Mouse (Mus musculus): ENCODE results near the gene Nox4. TPM values are rescaled to one million over a fixed set of nuclear protein-coding genes. Genes with fewer than 3 reads are reported as not detected.

Nox4 gene
- 1 to 10 TPM; 1.6 to 1.8 TPM for total RNA-seq (2021)

GRCm38 (mm10) chr7:87245856-87246579 is at the start of gene Nox4:
Gene Nox4, plus strand, starts transcription at chr7:87246096.
- DNase-seq, result no peak
- intact Hi-C loops (cut with DNase I), result no loop called here

GRCm38 (mm10) chr7:87204751-87205150 is 41.1 kb upstream of the Nox4 start:
- DNase-seq, result no peak
- intact Hi-C loops (cut with DNase I), result no loop called here

GRCm38 (mm10) chr7:87221712-87222111 is 24.2 kb upstream of the Nox4 start:
- DNase-seq, result no peak
- intact Hi-C loops (cut with DNase I), result no loop called here

- DNase-seq, result no peak
- intact Hi-C loops (cut with DNase I), result no loop called here
These were observed 23.1 kb upstream of the Nox4 start for GRCm38 (mm10) chr7:87222751-87223150.

- intact Hi-C loops (cut with DNase I), result no loop called here
- DNase-seq, result no peak
These were observed 20.3 kb upstream of the Nox4 start for GRCm38 (mm10) chr7:87225617-87226016.

- intact Hi-C loops (cut with DNase I), result no loop called here
These were observed 18.6 kb upstream of the Nox4 start for GRCm38 (mm10) chr7:87227051-87227948.

GRCm38 (mm10) chr7:87229502-87229901 is 16.4 kb upstream of the Nox4 start:
- intact Hi-C loops (cut with DNase I), result no loop called here
- DNase-seq, result no peak

More at GRCm38 (mm10) chr7:87227051-87227948, 18.6 kb upstream of the Nox4 start:
- DNase-seq, result no peak

GRCm38 (mm10) chr7:87241139-87241538 is 4.8 kb upstream of the Nox4 start:
- intact Hi-C loops (cut with DNase I), result no loop called here

GRCm38 (mm10) chr7:87246580-87246934 is 661 bp downstream of the Nox4 start:
- intact Hi-C loops (cut with DNase I), result no loop called here

More at GRCm38 (mm10) chr7:87241139-87241538, 4.8 kb upstream of the Nox4 start:
- DNase-seq, result no peak

GRCm38 (mm10) chr7:87246940-87247339 is 1.0 kb downstream of the Nox4 start:
- intact Hi-C loops (cut with DNase I), result no loop called here

More at GRCm38 (mm10) chr7:87246580-87246934, 661 bp downstream of the Nox4 start:
- DNase-seq, result peak; percentile 43

GRCm38 (mm10) chr7:87247926-87248325 is 2.0 kb downstream of the Nox4 start:
- intact Hi-C loops (cut with DNase I), result no loop called here

More at GRCm38 (mm10) chr7:87246940-87247339, 1.0 kb downstream of the Nox4 start:
- no peak for DNase-seq

GRCm38 (mm10) chr7:87252071-87252470 is 6.2 kb downstream of the Nox4 start:
- intact Hi-C loops (cut with DNase I), result no loop called here
- DNase-seq, result no peak

More at GRCm38 (mm10) chr7:87247926-87248325, 2.0 kb downstream of the Nox4 start:
- DNase-seq, result no peak

- DNase-seq, result peak; percentile 20
- intact Hi-C loops (cut with DNase I), result loop anchor here (5.0 kb wide), 1 partner anchor 165 kb away; no protein-coding TSS in a partner anchor
These were observed 31.3 kb downstream of the Nox4 start for GRCm38 (mm10) chr7:87277225-87277624.

- no peak for DNase-seq
- intact Hi-C loops (cut with DNase I), result no loop called here
These were observed 57.9 kb downstream of the Nox4 start for GRCm38 (mm10) chr7:87303726-87304315.

- intact Hi-C loops (cut with DNase I), result no loop called here
- no peak for DNase-seq
These were observed 75.7 kb downstream of the Nox4 start for GRCm38 (mm10) chr7:87321571-87321970.

- intact Hi-C loops (cut with DNase I), result no loop called here
- DNase-seq, result no peak
These were observed 76.2 kb downstream of the Nox4 start for GRCm38 (mm10) chr7:87322085-87322484.

- intact Hi-C loops (cut with DNase I), result no loop called here
- no peak for DNase-seq
These were observed 85.1 kb downstream of the Nox4 start for GRCm38 (mm10) chr7:87330782-87331558.

GRCm38 (mm10) chr7:87345598-87345997 is 99.7 kb downstream of the Nox4 start:
- intact Hi-C loops (cut with DNase I), result no loop called here
- DNase-seq, result no peak

- intact Hi-C loops (cut with DNase I), result no loop called here
- DNase-seq, result no peak
These were observed 106.9 kb downstream of the Nox4 start for GRCm38 (mm10) chr7:87352818-87353217.

- intact Hi-C loops (cut with DNase I), result no loop called here
- no peak for DNase-seq
These were observed 121.9 kb downstream of the Nox4 start for GRCm38 (mm10) chr7:87367834-87368233.
